Mouse (Mus musculus) gonadal fat pad, adult 2 months (tissue): ENCODE measurements around the gene Hoxc11. TPM values are rescaled to one million over a fixed set of nuclear protein-coding genes. Genes with fewer than 3 reads are reported as not detected.

Experiments
- DNase-seq: peaks from one replicate; pipeline ENCODE4 v3.0.0-alpha.2; 2012; ENCODE audit warnings: low read depth
- polyA plus RNA-seq: library from polyadenylated mRNA; depleted of rRNA; stranded (reverse); fragments of >200 nt; gene quantifications from 2 replicates; pipeline ENCODE4 v1.2.3, GENCODE M21; 2012

The Hoxc11 gene
- polyA plus RNA-seq, 1 experiment: 0.08 TPM

- DNase-seq: no peak
Observed at GRCm38 (mm10) chr15:102965003-102965891, 11.0 kb downstream of the Hoxc11 start.

GRCm38 (mm10) chr15:102965892-102966775, 11.9 kb downstream of the Hoxc11 start:
- DNase-seq: no peak

GRCm38 (mm10) chr15:102966776-102967311, 12.6 kb downstream of the Hoxc11 start, which contains the start of gene Hoxc10:
Gene Hoxc10, plus strand, starts transcription at chr15:102966796.
- DNase-seq: no peak

- DNase-seq: no peak
Observed at GRCm38 (mm10) chr15:102967312-102967510, 13.0 kb downstream of the Hoxc11 start, which contains the start of gene Hoxc5. Gene Hoxc5, plus strand, starts transcription at chr15:102967443.

GRCm38 (mm10) chr15:102967511-102968397, 13.5 kb downstream of the Hoxc11 start:
- DNase-seq: no peak

GRCm38 (mm10) chr15:102969296-102969695, 15.1 kb downstream of the Hoxc11 start:
- no peak for DNase-seq

GRCm38 (mm10) chr15:102970740-102971139, 16.5 kb downstream of the Hoxc11 start:
- no peak for DNase-seq

- DNase-seq: no peak
Observed at GRCm38 (mm10) chr15:102972254-102972653, 18.0 kb downstream of the Hoxc11 start.

GRCm38 (mm10) chr15:102972753-102973152, 18.5 kb downstream of the Hoxc11 start:
- DNase-seq: no peak

- DNase-seq: no peak
Observed at GRCm38 (mm10) chr15:102975034-102975433, 20.8 kb downstream of the Hoxc11 start.

- no peak for DNase-seq
Observed at GRCm38 (mm10) chr15:102975688-102976111, 21.5 kb downstream of the Hoxc11 start.

GRCm38 (mm10) chr15:102976171-102976570, 21.9 kb downstream of the Hoxc11 start, which contains the start of gene Hoxc9:
Gene Hoxc9, plus strand, starts transcription at chr15:102976439.
- DNase-seq: no peak

- no peak for DNase-seq
Observed at GRCm38 (mm10) chr15:102976631-102977422, 22.6 kb downstream of the Hoxc11 start.

GRCm38 (mm10) chr15:102977423-102977974, 23.3 kb downstream of the Hoxc11 start:
- DNase-seq: no peak

- no peak for DNase-seq
Observed at GRCm38 (mm10) chr15:102978615-102979515, 24.6 kb downstream of the Hoxc11 start.

- DNase-seq: no peak
Observed at GRCm38 (mm10) chr15:102979936-102980335, 25.7 kb downstream of the Hoxc11 start.

- no peak for DNase-seq
Observed at GRCm38 (mm10) chr15:102980352-102980751, 26.1 kb downstream of the Hoxc11 start.

- DNase-seq: no peak
Observed at GRCm38 (mm10) chr15:102980912-102981311, 26.7 kb downstream of the Hoxc11 start.
